Mouse (Mus musculus) yolk sac, embryonic 10.5 days (tissue): ENCODE data around the gene Zfy1.
A peak's percentile ranks its signal among the peaks of the same experiment; 100 is the strongest.
"Not testable (repeated sequence)": the region's sequence is repeated elsewhere in the genome, so short reads cannot be mapped to it uniquely, and the experiment has no call there.

Source experiments
- DNase-seq: peaks from one replicate; pipeline ENCODE4 v3.0.0-alpha.2; 2017; ENCODE audit warnings: low spot score

Zfy1 gene

GRCm38 (mm10) chrY:797309-797708 lies at the start of gene Zfy1:
Gene Zfy1, minus strand, starts transcription at chrY:797409.
- DNase-seq, result not testable (repeated sequence)

- DNase-seq, result no peak
Measured at GRCm38 (mm10) chrY:818396-818795, 21.2 kb upstream of the Zfy1 start, which contains the start of gene Uba1y. Gene Uba1y, plus strand, starts transcription at chrY:818649.

- DNase-seq, result peak; percentile 16
Measured at GRCm38 (mm10) chrY:808991-809661, 11.9 kb upstream of the Zfy1 start.
